Mouse (Mus musculus): ENCODE data around the gene Iqgap3. TPM values are rescaled to one million over a fixed set of nuclear protein-coding genes. Genes with fewer than 3 reads are reported as not detected.

The Iqgap3 gene
- polyA plus RNA-seq, 1 experiment from 2014 or later, result 1.8 TPM

Other genes with a start within 250 kb of the Iqgap3 start
- gene Sh2d2a, start 235.2 kb upstream of the Iqgap3 start, polyA plus RNA-seq (2015; fragmentation: Nextera tagmentation; extraction: Ambion mirVana), result not detected in 2 replicates
- gene Prcc, start 196.4 kb upstream of the Iqgap3 start, polyA plus RNA-seq (2015; fragmentation: Nextera tagmentation; extraction: Ambion mirVana), result 15.3 and 16.3 TPM in 2 replicates
- 144 and 154 TPM in 2 replicates for gene Hdgf, start 175.7 kb upstream of the Iqgap3 start, polyA plus RNA-seq (2015; fragmentation: Nextera tagmentation; extraction: Ambion mirVana)
- 47.8 and 51.6 TPM in 2 replicates for gene Mrpl24, start 162.5 kb upstream of the Iqgap3 start, polyA plus RNA-seq (2015; fragmentation: Nextera tagmentation; extraction: Ambion mirVana)
- gene Isg20l2, start 151.7 kb upstream of the Iqgap3 start, polyA plus RNA-seq (2015; fragmentation: Nextera tagmentation; extraction: Ambion mirVana), result 24.9 and 28.6 TPM in 2 replicates
- 20.5 and 23.2 TPM in 2 replicates for gene Rrnad1, start 151.3 kb upstream of the Iqgap3 start, polyA plus RNA-seq (2015; fragmentation: Nextera tagmentation; extraction: Ambion mirVana)
- gene Crabp2, start 133.3 kb upstream of the Iqgap3 start, polyA plus RNA-seq (2015; fragmentation: Nextera tagmentation; extraction: Ambion mirVana), result 42.5 and 44.4 TPM in 2 replicates
- gene Nes, start 110.9 kb upstream of the Iqgap3 start, polyA plus RNA-seq (2015; fragmentation: Nextera tagmentation; extraction: Ambion mirVana), result 14.1 and 21.8 TPM in 2 replicates
- gene Bcan, start 81.7 kb upstream of the Iqgap3 start, polyA plus RNA-seq (2015; fragmentation: Nextera tagmentation; extraction: Ambion mirVana), result 51.5 and 96.9 TPM in 2 replicates
- 0.37 and 0.74 TPM in 2 replicates for gene Hapln2, start 54.4 kb upstream of the Iqgap3 start, polyA plus RNA-seq (2015; fragmentation: Nextera tagmentation; extraction: Ambion mirVana)
- 30.4 and 35.9 TPM in 2 replicates for gene Gpatch4, start 38.9 kb upstream of the Iqgap3 start, polyA plus RNA-seq (2015; fragmentation: Nextera tagmentation; extraction: Ambion mirVana)
- gene Naxe, start 23.5 kb upstream of the Iqgap3 start, polyA plus RNA-seq (2015; fragmentation: Nextera tagmentation; extraction: Ambion mirVana), result 148 and 166 TPM in 2 replicates
- not detected in 2 replicates for gene Ttc24, start 3.7 kb upstream of the Iqgap3 start, polyA plus RNA-seq (2015; fragmentation: Nextera tagmentation; extraction: Ambion mirVana)
- 21.6 and 22.5 TPM in 2 replicates for gene Mef2d, start 60.4 kb downstream of the Iqgap3 start, polyA plus RNA-seq (2015; fragmentation: Nextera tagmentation; extraction: Ambion mirVana)
- 0.18 and 0.21 TPM in 2 replicates for gene Rhbg, start 172.7 kb downstream of the Iqgap3 start, polyA plus RNA-seq (2015; fragmentation: Nextera tagmentation; extraction: Ambion mirVana)
- 0.16 TPM in 1 of 2 replicates, not detected in the other for gene Gm38392, start 205.2 kb downstream of the Iqgap3 start, polyA plus RNA-seq (2015; fragmentation: Nextera tagmentation; extraction: Ambion mirVana)
- 7.3 and 7.5 TPM in 2 replicates for gene Tsacc, start 215.0 kb downstream of the Iqgap3 start, polyA plus RNA-seq (2015; fragmentation: Nextera tagmentation; extraction: Ambion mirVana)
- gene Cct3, start 215.1 kb downstream of the Iqgap3 start, polyA plus RNA-seq (2015; fragmentation: Nextera tagmentation; extraction: Ambion mirVana), result 419 and 444 TPM in 2 replicates
- 91.3 and 107 TPM in 2 replicates for gene Glmp, start 243.1 kb downstream of the Iqgap3 start, polyA plus RNA-seq (2015; fragmentation: Nextera tagmentation; extraction: Ambion mirVana)

Data from midbrain, embryonic 16.5 days (tissue).